ENCODE assay signal across 29 mouse cellular contexts in genomic region chr11:62035220-62035619, GRCm38 (mm10).
"Had no signal": no experiment of that assay in that cellular context is flagged by ENCODE, and none has a peak within 500 bp of the region (broad histone marks: within the 10 kb centered on the region; RNA-seq: fewer than 3 reads in every experiment).

No protein-coding gene starts in this region.

- H3K36me3 ChIP-seq: heart, embryonic 10.5 days; heart, embryonic 12.5 days; heart, embryonic 13.5 days; heart, embryonic 15.5 days; hindbrain, embryonic 10.5 days; hindbrain, embryonic 12.5 days; hindbrain, embryonic 13.5 days; hindbrain, embryonic 15.5 days; intestine, embryonic 15.5 days; kidney, embryonic 15.5 days had no signal

- H3K4me3 ChIP-seq: heart, embryonic 10.5 days; heart, embryonic 12.5 days; heart, embryonic 13.5 days; heart, embryonic 15.5 days; hindbrain, embryonic 10.5 days; hindbrain, embryonic 12.5 days; hindbrain, embryonic 13.5 days; hindbrain, embryonic 15.5 days; intestine, embryonic 15.5 days; kidney, embryonic 15.5 days; layer of hippocampus, adult 2 months had no signal

- H3K27me3 ChIP-seq: heart, embryonic 13.5 days; heart, embryonic 15.5 days; hindbrain, embryonic 12.5 days; hindbrain, embryonic 13.5 days; hindbrain, embryonic 15.5 days; intestine, embryonic 15.5 days; kidney, embryonic 15.5 days had no signal

- H3K4me2 ChIP-seq: heart, embryonic 11.5 days; heart, embryonic 12.5 days; heart, embryonic 13.5 days; heart, embryonic 15.5 days; hindbrain, embryonic 12.5 days; hindbrain, embryonic 13.5 days; hindbrain, embryonic 14.5 days; hindbrain, embryonic 15.5 days; intestine, embryonic 15.5 days; kidney, embryonic 15.5 days had no signal

- DNase-seq: heart, postnatal 10 days; heart, postnatal 14 days; heart, postnatal 36 days; heart, postnatal 4 days; kidney, adult 11 months; kidney, adult 18-20 months; kidney, adult 2 months; kidney, adult 8-10 months; kidney, adult 9 months; kidney, postnatal 10 days; kidney, postnatal 14 days; kidney, postnatal 25 days; kidney, postnatal 36 days; kidney, postnatal 4 days; layer of hippocampus, adult 9-11 months; layer of hippocampus, postnatal 36 days had no signal
